Mouse (Mus musculus) olfactory bulb, adult 2 months (tissue): ENCODE data around the gene Hnrnpul1.

ENCODE experiments used
- CTCF ChIP-seq: fragments of 200-500 bp; IDR thresholded peaks from 2 replicates; pipeline ENCODE4 v1.5.1; 2012; ENCODE audit warnings: low read depth, mild to moderate bottlenecking, low read length, moderate library complexity; ENCODE audit not compliant: insufficient read depth
- POLR2A ChIP-seq: fragments of 200-500 bp; IDR thresholded peaks from 2 replicates; pipeline ENCODE4 v1.6.1; 2012; ENCODE audit warnings: mild to moderate bottlenecking, low read depth, low read length, moderate library complexity; ENCODE audit not compliant: insufficient read depth

DNA sequence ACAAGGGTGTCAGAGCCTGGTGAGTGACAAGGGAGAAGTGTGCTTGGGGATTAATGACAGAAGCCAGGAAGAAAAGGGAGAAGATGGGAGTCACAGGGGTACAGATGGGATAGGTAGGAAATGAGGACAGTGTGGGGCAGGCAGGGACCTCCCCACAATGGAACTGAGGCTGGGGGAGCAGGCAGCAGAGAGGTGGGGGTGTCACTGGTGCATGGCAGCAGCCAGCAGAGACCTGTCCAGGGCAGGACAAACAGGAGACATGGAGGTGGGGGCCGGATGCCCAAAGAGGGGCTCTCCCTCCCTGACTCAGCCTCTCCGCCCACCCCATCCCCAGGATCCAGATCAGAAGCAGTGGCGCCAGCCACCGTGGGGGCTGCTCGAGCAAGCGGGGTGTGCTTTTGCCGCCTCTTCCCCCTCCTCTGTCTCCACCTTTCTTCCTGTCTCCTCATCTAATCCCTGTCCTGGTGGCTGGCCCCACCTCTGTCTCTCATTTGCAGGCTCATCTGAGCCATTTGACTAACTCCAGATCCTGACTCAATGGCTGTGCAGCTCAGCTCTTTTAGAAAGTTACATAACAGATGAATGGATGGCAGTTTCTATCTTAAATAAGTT lies 43.9 kb downstream of the Hnrnpul1 start:
- TF ChIP-seq CTCF (no peak), POLR2A (no peak)
